Mouse (Mus musculus) heart, adult 2 months (tissue): ENCODE measurements around the gene Fli1.

Experiments
- CTCF ChIP-seq: fragments of 200-600 bp; IDR thresholded peaks from 2 replicates; pipeline ENCODE4 v1.8.1; 2022; ENCODE audit warnings: antibody characterized with exemption, mild to moderate bottlenecking, moderate library complexity
- EP300 ChIP-seq: fragments of 200-500 bp; IDR thresholded peaks from 2 replicates; pipeline ENCODE4 v1.6.1; 2011; ENCODE audit warnings: low read depth, low read length, control low read depth; ENCODE audit not compliant: insufficient read depth

DNA sequence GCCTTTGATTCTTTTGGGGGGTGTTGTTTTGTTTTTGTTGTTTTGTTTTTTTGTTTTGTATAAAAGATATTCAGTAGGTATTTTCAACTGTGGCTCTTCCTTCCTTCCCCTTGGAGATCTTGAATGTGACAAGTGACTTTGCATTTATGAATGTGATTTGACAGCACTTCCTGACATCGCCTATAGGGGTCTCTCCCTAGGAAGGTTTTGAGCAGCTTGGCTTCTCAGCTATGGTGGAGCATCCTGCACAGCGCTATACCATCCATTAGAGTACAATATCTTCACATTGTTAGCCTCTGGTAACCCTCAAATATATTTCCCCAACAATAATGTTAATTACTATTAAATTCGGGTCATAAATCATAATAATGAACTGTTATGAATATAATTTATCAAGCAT, 96.9 kb downstream of the Fli1 start:
- TF ChIP-seq CTCF: peak; percentile 76
- TF ChIP-seq EP300: no peak
